Mouse (Mus musculus) testis, adult 2 months (tissue): ENCODE data around the gene C1qtnf6.

Experiments used
- CTCF ChIP-seq: fragments of 200-500 bp; IDR thresholded peaks from 2 replicates; pipeline ENCODE4 v1.5.1; 2012; ENCODE audit warnings: low read depth, mild to moderate bottlenecking, inconsistent platforms, low read length, moderate library complexity; ENCODE audit not compliant: control insufficient read depth, insufficient read depth, insufficient replicate concordance
- POLR2A ChIP-seq: fragments of 200-500 bp; IDR thresholded peaks from 2 replicates; pipeline ENCODE4 v1.6.1; 2012; ENCODE audit warnings: low read depth, mild to moderate bottlenecking, inconsistent platforms, low read length, moderate library complexity; ENCODE audit not compliant: control insufficient read depth

DNA sequence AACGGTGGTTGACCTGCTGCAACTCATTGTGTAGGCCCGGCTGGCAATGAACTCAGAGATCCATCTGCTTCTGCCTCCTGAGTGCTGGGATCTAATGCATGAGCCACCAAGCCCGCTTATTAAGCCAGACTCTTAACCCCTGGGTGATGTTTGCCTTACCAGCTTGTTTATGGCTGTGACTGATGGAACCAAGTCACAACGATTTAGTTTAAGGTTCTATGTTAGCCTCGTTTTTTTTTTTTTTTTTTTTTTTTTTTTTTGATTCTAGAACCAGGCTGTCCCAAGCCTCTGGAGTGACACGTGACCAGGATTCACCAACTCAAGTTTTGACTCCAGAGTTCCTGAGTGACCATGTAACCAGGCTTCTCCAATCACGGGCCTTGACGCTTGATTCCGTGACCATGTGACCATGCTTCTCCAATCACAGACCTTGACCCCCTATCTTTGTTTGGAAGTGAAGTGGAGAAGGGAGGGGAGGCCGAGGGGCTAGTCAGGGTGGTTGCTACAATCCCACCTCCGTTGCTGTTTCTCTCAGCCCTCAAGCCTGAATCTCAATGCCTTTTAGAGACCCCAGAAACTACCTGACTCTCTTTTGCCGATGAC is 21.8 kb downstream of the C1qtnf6 start:
- TF ChIP-seq CTCF (no peak), POLR2A (no peak)
